Mouse (Mus musculus): ENCODE results near the gene Mcemp1. TPM values are rescaled to one million over a fixed set of nuclear protein-coding genes. Genes with fewer than 3 reads are reported as not detected.

The Mcemp1 gene
- 0.42 TPM in 1 of 2 replicates, not detected in the other for polyA plus RNA-seq (2015; fragmentation: Nextera tagmentation; extraction: Ambion mirVana)

DNA sequence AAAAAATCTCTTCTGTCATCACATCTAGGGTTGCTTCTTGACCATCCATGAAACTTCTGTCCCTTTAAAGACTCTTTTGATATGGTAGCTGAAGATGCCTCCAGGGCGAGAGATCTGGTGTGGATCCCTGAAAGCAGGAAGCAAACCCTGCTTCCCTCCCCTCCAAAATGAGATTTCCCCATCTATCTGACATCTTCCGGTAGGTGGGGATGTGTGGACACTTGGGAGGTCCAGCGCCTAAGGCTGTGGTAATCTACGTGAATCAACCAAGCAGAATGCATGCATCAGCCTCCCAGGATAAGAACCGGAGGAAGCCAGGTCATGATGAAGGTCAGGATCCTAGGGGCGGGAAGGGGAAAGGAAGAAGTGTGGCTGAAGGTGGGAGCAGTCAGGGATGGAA is at the start of gene Mcemp1:
Gene Mcemp1 (plus strand): TSS at position 248 of the 400 bp plus-strand sequence.
- H3K27me3 ChIP-seq (replicated peaks): 0 out of 2 replicates have a peak, but pooled peaks cover 9% of the 10 kb centered on the region
- no peaks in the 10 kb centered on the region for H3K4me1 ChIP-seq
- H3K27ac ChIP-seq (replicated peaks): no peak within 1 kb of the TSS
- no peak within 1 kb of the TSS for H3K4me3 ChIP-seq
- no peak within 1 kb of the TSS for H3K9ac ChIP-seq
- no peaks in the 10 kb centered on the region for H3K36me3 ChIP-seq
- no peak within 1 kb of the TSS for H3K4me2 ChIP-seq
- no peak for ATAC-seq (ENCODE audit: extremely low read depth, insufficient number of reproducible peaks, low FRiP score, low TSS enrichment)
- H3K9me3 ChIP-seq: no peaks in the 10 kb centered on the region
- 61% methylated on average over 6 of the region's 6 CpGs for WGBS

DNA sequence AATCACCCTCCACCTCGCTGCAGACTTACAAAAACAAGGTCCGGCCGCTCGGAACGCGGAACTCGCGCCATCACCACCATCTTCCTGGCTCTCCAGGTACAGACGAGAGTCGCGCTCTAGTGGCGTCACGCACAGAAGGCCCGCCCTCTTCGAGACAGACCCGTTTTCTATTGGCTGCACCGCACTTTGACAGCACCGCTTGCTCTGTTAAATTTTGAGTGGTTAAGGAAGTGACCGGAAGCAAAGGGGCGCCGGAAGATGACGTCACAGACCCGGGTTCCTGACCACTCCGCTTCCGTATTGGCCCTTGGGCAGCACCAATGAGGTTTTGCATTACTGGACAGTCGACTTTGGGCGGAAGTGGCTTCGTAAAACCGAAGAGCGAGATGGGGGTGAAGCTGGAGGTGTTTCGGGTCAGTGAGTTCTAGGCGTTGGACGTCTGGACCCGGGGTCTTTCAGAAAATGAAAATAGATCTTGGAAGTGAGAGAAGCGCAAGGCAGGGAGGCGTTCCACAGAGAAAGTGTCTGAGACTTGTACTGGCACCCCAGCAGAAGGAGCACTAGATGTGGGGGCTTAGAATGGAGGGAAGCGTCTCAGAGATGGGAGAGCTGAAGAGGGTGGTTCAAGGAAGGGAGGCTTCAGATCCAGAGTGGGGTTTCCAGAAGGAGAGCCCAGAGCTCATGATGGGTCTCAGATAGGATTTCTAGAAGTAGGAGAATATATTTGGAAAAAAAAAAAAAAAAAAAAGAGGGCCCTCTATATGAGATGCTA is 44.2 kb upstream of the Mcemp1 start, which contains the start of the genes Xab2 and Pet100:
Gene Xab2 (minus strand): TSS at position 118 of the 772 bp plus-strand sequence.
Gene Pet100 (plus strand): TSS at position 350 of the 772 bp plus-strand sequence.
- Histone ChIP-seq H3K4me2 (peak within 1 kb of the TSS; percentile 96), H3K36me3 (peaks cover 25% of the 10 kb centered on the region), H3K4me3 (peak within 1 kb of the TSS; percentile 91), H3K9me3 (no peaks in the 10 kb centered on the region), H3K4me1 (peaks cover 23% of the 10 kb centered on the region), H3K9ac (peak within 1 kb of the TSS; percentile 95), H3K27ac (replicated peaks) (no peak within 1 kb of the TSS), H3K27me3 (replicated peaks) (no peaks in the 10 kb centered on the region)
- under 1% methylated on average over 37 of the region's 37 CpGs for WGBS
- ATAC-seq (ENCODE audit: extremely low read depth, insufficient number of reproducible peaks, low FRiP score, low TSS enrichment): peak; percentile 96

DNA sequence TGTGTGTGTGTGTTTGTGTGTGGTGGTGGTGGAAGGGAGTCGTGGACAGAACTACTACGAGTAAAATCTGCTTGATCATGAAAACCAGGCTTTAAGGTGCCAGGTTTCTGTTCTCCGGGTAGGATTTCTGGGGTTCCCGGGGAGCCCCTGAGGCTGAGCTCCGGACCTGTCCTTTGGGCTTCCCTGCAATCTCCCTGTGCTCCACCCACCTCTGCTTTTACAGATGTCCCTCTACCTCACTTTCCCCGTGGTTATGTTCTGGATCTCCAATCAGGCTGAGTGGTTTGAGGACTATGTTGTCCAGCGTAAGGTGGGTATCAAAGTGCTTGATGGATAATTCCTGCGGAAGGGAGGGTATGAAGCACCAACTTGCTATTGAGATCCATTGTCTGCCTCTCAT is 43.4 kb upstream of the Mcemp1 start:
- peak overlapping the region; percentile 85 for H3K4me2 ChIP-seq
- H3K27me3 ChIP-seq (replicated peaks): no peaks in the 10 kb centered on the region
- H3K4me1 ChIP-seq: peaks cover 23% of the 10 kb centered on the region
- ATAC-seq (ENCODE audit: extremely low read depth, insufficient number of reproducible peaks, low FRiP score, low TSS enrichment): no peak
- WGBS: 68% methylated on average over 8 of the region's 8 CpGs
- H3K9me3 ChIP-seq: no peaks in the 10 kb centered on the region
- peak overlapping the region; percentile 88 for H3K9ac ChIP-seq
- H3K4me3 ChIP-seq: peak overlapping the region; percentile 91
- peaks cover 19% of the 10 kb centered on the region for H3K36me3 ChIP-seq
- H3K27ac ChIP-seq (replicated peaks): no peak overlapping the region

DNA sequence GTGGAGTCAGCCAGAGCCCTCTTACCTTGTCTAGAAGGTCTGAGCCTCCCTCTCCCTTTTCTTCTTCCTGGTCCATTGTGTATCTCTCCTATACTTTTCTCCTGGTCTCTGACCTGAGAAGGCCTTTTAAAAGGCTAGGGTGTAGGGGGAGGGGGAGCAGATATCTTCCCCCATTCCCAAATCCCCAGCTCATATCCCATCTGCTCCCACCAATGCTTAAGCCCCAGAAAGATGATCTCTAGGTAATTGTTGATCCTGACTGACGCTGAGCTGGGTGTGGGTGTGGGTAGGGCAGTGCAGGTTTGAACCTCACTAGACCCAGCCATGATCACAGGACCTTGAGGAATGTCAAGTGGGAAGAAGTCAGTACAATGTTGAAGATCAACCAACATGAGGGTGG is 40.1 kb upstream of the Mcemp1 start, which contains the start of gene Pcp2:
Gene Pcp2 (minus strand): TSS at position 101 of the 400 bp plus-strand sequence.
- no peaks in the 10 kb centered on the region for H3K36me3 ChIP-seq
- peaks cover 19% of the 10 kb centered on the region for H3K27me3 ChIP-seq (replicated peaks)
- ATAC-seq (ENCODE audit: extremely low read depth, insufficient number of reproducible peaks, low FRiP score, low TSS enrichment): no peak
- no peak within 1 kb of the TSS for H3K27ac ChIP-seq (replicated peaks)
- H3K4me2 ChIP-seq: no peak within 1 kb of the TSS
- no peak within 1 kb of the TSS for H3K9ac ChIP-seq
- WGBS: 60% methylated on average over 1 of the region's 1 CpGs
- no peaks in the 10 kb centered on the region for H3K9me3 ChIP-seq
- H3K4me1 ChIP-seq: peaks cover 12% of the 10 kb centered on the region
- no peak within 1 kb of the TSS for H3K4me3 ChIP-seq

DNA sequence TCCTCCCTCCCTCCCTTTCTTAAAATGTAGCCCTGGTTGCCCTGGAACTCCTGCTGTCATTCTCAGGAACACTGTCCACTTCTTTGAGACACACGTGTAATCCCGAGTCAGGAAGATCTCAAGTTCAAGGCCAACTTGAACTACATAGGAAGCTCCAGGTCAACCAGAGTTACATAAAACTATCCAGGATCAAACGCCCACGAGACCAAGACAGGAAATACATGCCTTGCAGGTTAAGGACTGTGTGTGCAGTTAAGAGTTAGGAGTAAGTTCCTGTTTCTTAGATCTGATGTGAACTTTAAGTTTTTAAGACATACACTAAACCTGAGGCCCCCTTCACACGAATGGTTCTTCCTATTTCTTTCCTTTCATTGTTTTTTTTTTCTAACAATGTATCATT is 38.6 kb upstream of the Mcemp1 start:
- no peak overlapping the region for H3K9ac ChIP-seq
- no peaks in the 10 kb centered on the region for H3K9me3 ChIP-seq
- H3K4me3 ChIP-seq: no peak overlapping the region
- no peak for ATAC-seq (ENCODE audit: extremely low read depth, insufficient number of reproducible peaks, low FRiP score, low TSS enrichment)
- H3K4me1 ChIP-seq: peaks cover 12% of the 10 kb centered on the region
- WGBS: 51% methylated on average over 5 of the region's 5 CpGs
- H3K36me3 ChIP-seq: no peaks in the 10 kb centered on the region
- no peak overlapping the region for H3K27ac ChIP-seq (replicated peaks)
- peaks cover 19% of the 10 kb centered on the region for H3K27me3 ChIP-seq (replicated peaks)
- no peak overlapping the region for H3K4me2 ChIP-seq

DNA sequence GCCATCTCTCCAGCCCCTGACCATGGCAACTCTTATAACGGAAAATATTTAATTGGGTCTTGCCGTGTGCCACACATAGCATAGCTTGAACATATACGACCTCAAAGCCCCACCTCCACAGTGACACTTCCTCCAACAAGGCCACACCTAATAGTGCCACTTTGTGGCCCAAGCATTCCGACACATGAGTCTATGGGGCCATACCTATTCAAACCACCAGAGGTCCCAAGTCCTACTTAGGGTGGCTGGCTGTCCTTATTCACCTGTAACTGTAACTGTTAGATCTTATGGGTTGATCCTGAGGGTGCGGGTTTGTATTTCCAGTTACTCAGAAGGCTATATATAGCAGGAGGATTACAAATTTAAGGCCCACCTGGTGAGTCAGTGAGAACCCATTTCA is 37.5 kb upstream of the Mcemp1 start:
- WGBS: 28% methylated on average over 5 of the region's 5 CpGs
- no peaks in the 10 kb centered on the region for H3K36me3 ChIP-seq
- ATAC-seq (ENCODE audit: extremely low read depth, insufficient number of reproducible peaks, low FRiP score, low TSS enrichment): no peak

DNA sequence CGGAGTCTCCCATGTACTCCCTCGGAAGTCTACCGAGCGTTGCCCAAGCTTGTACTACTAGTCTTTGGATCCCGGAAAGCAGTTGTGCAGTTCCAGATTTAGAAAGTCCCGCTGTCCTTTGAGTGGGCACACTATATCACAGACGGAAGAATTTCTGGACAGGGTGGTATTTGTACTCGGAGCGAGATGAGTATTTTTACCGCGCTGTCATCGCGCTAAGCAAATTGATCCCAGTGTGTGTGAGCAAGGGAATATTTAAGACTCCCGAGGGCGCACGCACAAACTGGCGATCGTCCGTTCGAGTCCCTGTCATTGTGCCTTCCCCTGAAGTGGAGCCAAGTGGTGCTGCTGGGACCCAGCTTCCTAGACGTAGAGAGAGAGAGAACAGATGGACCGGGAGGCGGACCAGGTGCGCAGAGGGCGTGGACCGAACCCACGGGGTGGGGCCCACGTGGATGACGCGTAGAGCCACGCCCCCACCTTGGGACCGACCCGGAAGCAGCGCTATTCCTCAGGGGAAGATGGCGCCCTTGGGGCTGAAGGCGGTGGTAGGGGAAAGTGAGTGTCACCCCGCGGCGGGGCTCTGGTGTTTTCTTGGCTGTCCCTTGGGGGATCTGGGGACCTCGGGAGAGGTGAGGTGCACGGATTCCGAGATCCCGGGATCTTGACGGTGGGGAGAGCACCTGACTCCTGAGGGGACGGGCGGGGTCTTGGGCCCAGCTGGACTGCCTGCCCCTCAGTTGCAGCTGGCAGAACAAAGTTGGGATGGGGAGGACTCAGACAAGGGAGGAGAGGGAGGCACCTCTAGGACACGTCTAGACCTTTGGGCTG is 34.7 kb upstream of the Mcemp1 start, which contains the start of gene Stxbp2:
Gene Stxbp2 (plus strand): TSS at position 309 of the 831 bp plus-strand sequence.
- H3K4me2 ChIP-seq: peak within 1 kb of the TSS; percentile 90
- H3K4me3 ChIP-seq: peak within 1 kb of the TSS; percentile 75
- peaks cover 19% of the 10 kb centered on the region for H3K27me3 ChIP-seq (replicated peaks)
- peaks cover 20% of the 10 kb centered on the region for H3K36me3 ChIP-seq
- no peak within 1 kb of the TSS for H3K27ac ChIP-seq (replicated peaks)
- H3K4me1 ChIP-seq: peaks cover 7% of the 10 kb centered on the region
- no peaks in the 10 kb centered on the region for H3K9me3 ChIP-seq
- peak within 1 kb of the TSS; percentile 83 for H3K9ac ChIP-seq
- 4% methylated on average over 47 of the region's 47 CpGs for WGBS
- ATAC-seq (ENCODE audit: extremely low read depth, insufficient number of reproducible peaks, low FRiP score, low TSS enrichment): peak; percentile 87

More for the DNA sequence above, 37.5 kb upstream of the Mcemp1 start:
- Histone ChIP-seq H3K9ac (no peak overlapping the region), H3K9me3 (no peaks in the 10 kb centered on the region), H3K27me3 (replicated peaks) (peaks cover 19% of the 10 kb centered on the region), H3K4me1 (peaks cover 7% of the 10 kb centered on the region), H3K4me3 (no peak overlapping the region), H3K27ac (replicated peaks) (no peak overlapping the region), H3K4me2 (no peak overlapping the region)

DNA sequence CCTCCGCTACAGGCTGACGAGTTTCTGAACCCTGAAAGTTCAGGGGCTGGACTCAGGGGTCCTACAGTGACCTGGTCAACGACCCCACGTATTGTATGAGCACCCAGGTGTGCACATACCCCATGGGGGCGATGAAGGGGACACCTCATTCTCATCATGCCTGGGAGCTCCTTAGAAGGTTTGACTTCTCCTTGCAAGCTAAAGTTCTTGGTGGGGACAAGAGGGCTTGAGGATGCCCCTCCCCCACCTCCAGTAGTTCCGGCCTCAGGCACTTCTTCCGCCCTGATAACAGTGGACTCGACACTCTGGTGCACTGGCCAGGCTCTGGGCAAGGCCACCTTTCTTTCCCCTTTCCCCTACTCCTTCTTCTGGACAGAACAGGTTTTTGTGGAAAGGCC is 34.1 kb upstream of the Mcemp1 start:
- Histone ChIP-seq H3K9ac (peak overlapping the region; percentile 83), H3K4me3 (peak overlapping the region; percentile 75), H3K9me3 (no peaks in the 10 kb centered on the region), H3K27ac (replicated peaks) (no peak overlapping the region), H3K4me2 (peak overlapping the region; percentile 90), H3K27me3 (replicated peaks) (peaks cover 19% of the 10 kb centered on the region), H3K4me1 (peaks cover 7% of the 10 kb centered on the region), H3K36me3 (peaks cover 26% of the 10 kb centered on the region)
- WGBS: 13% methylated on average over 8 of the region's 8 CpGs
- no peak for ATAC-seq (ENCODE audit: extremely low read depth, insufficient number of reproducible peaks, low FRiP score, low TSS enrichment)

DNA sequence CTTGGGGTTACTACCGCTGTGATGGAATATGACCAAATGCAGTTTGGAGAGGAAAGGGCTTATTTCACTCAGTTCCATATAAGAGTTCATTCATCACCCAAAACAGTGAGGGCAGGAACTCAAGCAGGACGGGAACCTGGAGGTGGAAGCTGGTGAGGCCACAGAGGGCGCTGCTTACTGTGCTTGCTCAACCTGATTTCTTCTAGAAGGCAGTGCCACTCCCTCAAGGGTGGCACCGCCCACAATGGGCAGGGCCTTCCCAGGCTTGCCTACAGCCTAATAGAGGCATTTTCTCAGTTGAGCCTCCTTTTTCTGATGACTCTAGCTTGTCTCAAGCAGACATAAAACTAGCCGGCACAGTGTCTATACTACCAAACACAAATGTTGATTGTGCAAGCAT is 19.8 kb upstream of the Mcemp1 start:
- ATAC-seq (ENCODE audit: extremely low read depth, insufficient number of reproducible peaks, low FRiP score, low TSS enrichment): no peak
- Histone ChIP-seq H3K9ac (no peak overlapping the region), H3K4me3 (no peak overlapping the region), H3K4me1 (no peaks in the 10 kb centered on the region), H3K27me3 (replicated peaks) (0 out of 2 replicates have a peak, but pooled peaks cover 4% of the 10 kb centered on the region), H3K9me3 (no peaks in the 10 kb centered on the region), H3K36me3 (peaks cover 10% of the 10 kb centered on the region; the same call in 1 of the 2 replicates), H3K27ac (replicated peaks) (no peak overlapping the region), H3K4me2 (no peak overlapping the region)
- WGBS: 19% methylated on average over 5 of the region's 5 CpGs

DNA sequence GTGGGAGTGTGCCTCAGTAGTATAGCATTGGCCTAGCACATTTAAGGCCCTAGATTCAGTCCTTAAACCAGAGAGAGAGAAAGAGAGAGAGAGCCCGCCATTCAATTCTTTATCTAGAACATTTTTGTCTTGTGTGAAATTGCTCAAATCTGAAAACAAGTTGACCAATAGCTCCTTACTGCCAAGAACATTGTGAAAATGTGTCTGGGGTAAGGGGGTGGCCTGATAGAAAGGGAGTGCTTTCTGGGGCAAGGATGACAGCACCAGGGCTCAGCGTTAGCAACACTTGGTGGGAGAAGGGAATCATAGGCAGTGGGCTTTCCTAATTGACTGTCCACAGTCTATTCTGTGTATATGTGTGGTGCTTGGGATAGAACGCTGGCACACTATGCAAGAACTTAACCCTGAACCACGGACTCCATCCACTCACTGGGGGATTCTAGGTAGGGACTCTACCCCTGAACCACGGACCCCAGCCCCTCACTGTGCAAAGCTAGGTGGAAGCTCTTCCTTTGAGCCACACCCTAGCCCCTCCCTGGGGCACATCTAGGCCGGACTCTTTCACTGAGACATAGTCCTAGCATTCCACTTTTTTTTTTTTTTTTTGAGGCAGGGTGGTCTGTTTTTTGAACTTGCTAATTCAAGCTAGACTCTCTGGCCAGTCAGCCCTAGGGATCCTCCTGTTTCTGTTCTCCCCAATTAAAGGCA is 18.6 kb upstream of the Mcemp1 start:
- WGBS: 72% methylated on average over 6 of the region's 6 CpGs
- no peak for ATAC-seq (ENCODE audit: extremely low read depth, insufficient number of reproducible peaks, low FRiP score, low TSS enrichment)
- no peak overlapping the region for H3K27ac ChIP-seq (replicated peaks)
- H3K4me2 ChIP-seq: no peak overlapping the region
- H3K9me3 ChIP-seq: no peaks in the 10 kb centered on the region
- H3K36me3 ChIP-seq: peaks cover 7% of the 10 kb centered on the region; the same call in 1 of the 2 replicates
- 0 out of 2 replicates have a peak, but pooled peaks cover 4% of the 10 kb centered on the region for H3K27me3 ChIP-seq (replicated peaks)
- no peak overlapping the region for H3K4me3 ChIP-seq
- H3K9ac ChIP-seq: no peak overlapping the region
- no peaks in the 10 kb centered on the region for H3K4me1 ChIP-seq

Measured in heart, embryonic 13.5 days (tissue).